Comparison of ENCODE assay signal across 10 mouse cellular contexts in genomic region chr13:109047126-109047525, GRCm38 (mm10).
DNase-seq lines count a peak whose midpoint lies in the region; ATAC-seq lines count a peak whose summit lies in the region.
"Had no signal": no experiment of that assay in that cellular context is flagged by ENCODE, and none has a peak within 500 bp of the region (broad histone marks: within the 10 kb centered on the region; RNA-seq: fewer than 3 reads in every experiment).

No protein-coding gene starts in this region.

- ATAC-seq in CD4-positive, CD25-positive, alpha-beta regulatory T cell, adult 4 months, result no peak
- ATAC-seq in activated CD4-positive, CD25-positive, alpha-beta regulatory T cell, adult 4 months, result no peak
- ATAC-seq: Patski had no signal

- DNase-seq in adipocyte (ENCODE audit: low spot score), result peak; percentile 78
- DNase-seq in cerebellum, adult 11 months, result peak; percentile 7
- DNase-seq in frontal cortex, postnatal 36 days (ENCODE audit: low spot score in 2 of 2), result peak; percentile 61 to 74
- DNase-seq in left cerebral cortex, adult 11 months (ENCODE audit: low spot score), result peak; percentile 51
- DNase-seq in embryo, embryonic 10 days (ENCODE audit: low spot score), result no peak
- DNase-seq in spleen, postnatal 10 days (ENCODE audit: low spot score in 2 of 2), result no peak
- DNase-seq: thymus, postnatal 14 days had no signal

Comparison
In these comparisons a context has a peak if more than half of its experiments do, and no peak if none do; other contexts are left out.
1. DNase-seq: peak in adipocyte (single experiment), cerebellum, adult 11 months (single experiment), frontal cortex, postnatal 36 days (2 of 2) and left cerebral cortex, adult 11 months (single experiment); none in embryo, embryonic 10 days (single experiment) and spleen, postnatal 10 days (0 of 2).